Mouse (Mus musculus) monocyte, adult 59 days (primary cell): Measurements from ENCODE around the gene Tekt5. TPM values are rescaled to one million over a fixed set of nuclear protein-coding genes. Genes with fewer than 3 reads are reported as not detected.

ENCODE experiments used
- total RNA-seq, 2 experiments: library from RNA; stranded (reverse); gene quantifications; one replicate each; pipeline ENCODE4 v1.2.4; 2023

Gene Tekt5
- not detected for total RNA-seq

DNA sequence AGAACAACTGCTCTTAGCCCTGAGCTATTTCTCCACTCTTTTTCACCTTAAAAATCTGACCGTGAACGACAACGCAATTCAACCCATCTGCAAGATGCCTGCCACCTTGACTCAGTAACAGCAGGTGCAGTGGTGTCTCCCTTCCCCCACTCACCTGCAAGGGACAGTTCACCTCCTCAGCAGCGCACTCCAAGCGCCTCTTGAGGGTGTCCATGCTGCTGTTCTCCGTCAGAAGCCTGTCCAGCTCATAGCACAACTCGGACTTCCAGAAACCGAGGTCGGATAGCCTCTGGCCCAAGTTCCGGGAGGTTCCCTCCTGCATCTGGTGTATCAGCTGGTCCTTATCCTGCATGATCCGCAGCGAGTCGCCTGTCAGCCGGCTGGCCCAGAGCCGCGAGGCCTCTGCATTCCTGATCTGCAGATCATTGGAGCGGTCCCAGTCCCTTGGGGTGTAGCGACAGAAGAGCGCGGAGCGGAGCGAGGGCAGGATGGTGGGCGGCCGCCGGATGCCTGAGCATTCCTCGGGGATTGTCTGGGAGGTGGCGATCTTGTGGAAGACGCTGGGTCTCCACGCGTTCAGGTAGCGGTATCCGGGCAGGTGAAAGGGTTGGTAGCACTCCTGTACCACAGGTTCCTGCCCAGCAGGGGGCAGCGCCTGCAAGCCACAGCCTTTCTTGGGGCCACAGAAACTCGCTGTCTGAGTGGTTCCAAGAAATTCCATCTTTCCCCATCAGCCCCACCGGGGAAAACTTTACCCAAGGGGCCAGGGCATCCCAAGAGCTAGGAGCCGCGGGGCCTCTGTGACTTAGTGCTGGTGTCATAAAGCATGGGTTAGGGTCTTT lies at the start of gene Tekt5:
Gene Tekt5 (minus strand): TSS at position 792 of the 842 bp plus-strand sequence.

DNA sequence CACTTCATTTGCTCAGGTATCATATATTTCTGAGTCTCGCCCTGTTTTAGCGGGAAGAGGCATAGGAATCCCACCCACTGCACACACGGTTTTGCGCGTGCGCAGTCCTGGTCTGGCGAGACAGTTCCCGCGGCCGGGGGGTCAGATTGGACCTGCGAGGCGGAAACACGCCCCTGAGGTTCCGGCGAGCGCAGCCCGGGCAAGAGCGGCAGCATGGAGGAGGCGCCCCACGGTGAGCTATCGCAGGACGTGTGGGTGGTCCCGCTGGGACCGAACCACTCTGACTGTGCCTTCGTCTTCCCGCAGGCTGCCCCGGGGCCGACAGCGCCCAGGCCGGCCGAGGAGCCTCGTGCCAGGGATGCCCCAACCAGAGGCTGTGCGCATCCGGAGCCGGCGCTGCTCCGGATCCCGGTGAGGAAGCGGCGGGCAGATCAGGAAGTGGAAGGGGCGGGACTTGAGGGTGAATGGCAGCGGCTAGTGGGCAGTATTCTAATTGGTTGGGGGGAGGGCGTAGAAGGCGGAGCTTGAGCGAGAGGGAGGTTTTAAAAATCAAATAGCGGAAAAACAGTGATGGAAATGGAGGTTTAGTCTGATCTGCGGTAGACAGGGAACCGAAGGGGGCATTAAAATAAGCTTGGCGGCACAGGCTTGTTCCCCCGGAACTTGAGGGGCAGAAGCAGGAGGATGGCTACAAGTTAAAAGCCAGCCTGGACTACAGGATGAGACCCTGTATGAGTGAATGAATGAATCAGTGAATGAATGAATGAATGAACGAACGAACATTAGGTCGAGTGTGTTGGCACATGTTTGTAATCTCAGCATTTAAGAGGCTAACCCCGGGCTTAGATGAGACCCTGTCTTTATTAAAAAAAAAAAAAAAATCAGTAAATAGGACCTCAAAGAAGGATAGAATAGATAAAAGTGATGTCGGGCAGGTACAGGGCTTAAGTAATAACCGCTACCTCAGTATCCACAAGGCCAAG lies 16.8 kb upstream of the Tekt5 start, which contains the start of gene Nubp1:
Gene Nubp1 (plus strand): TSS at position 185 of the 983 bp plus-strand sequence.

DNA sequence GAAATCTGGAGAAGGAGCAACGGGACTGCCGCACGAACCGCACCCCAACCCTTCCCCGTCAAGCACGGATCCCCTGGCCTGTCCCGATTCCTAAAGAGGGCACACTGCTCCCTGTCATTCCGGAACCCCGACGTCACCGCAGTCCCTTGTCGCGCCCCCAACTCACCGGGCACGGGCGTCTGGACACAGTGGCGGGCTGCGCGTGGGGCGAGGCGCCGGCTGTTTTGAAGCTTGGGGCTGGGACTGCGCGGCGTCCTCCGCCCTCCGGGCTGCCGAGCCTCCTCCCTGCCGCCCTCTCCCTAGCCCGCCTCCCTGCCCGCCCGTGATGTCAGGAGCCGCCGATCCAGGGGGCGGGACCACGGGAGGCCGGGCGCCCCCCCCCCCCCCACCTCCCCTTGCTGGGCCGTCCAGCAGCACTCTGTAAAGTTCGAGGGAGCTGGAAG lies 81.6 kb downstream of the Tekt5 start, which contains the start of gene Emp2:
Gene Emp2 (minus strand): TSS at position 323 of the 443 bp plus-strand sequence.

Other genes with a start within 250 kb of the Tekt5 start
- not detected for gene Rpl39l, start 225.3 kb downstream of the Tekt5 start, total RNA-seq
- under 1 TPM in 1 of 2 experiments, not detected in 1; 0.47 TPM for gene Atf7ip2, start 202.8 kb downstream of the Tekt5 start, total RNA-seq
- under 1 TPM in 1 of 2 experiments, not detected in 1; 0.24 TPM for gene Emp2, start 81.5 kb downstream of the Tekt5 start, total RNA-seq
- gene Nubp1, start 16.5 kb upstream of the Tekt5 start, total RNA-seq = 10 to 100 TPM; 39.1 to 41.8 TPM
- not detected for gene Tvp23a, start 51.9 kb upstream of the Tekt5 start, total RNA-seq
- gene Ciita, start 84.6 kb upstream of the Tekt5 start, total RNA-seq = 100 to 1,000 TPM; 101 to 124 TPM
- 10 to 100 TPM; 11.2 to 13.1 TPM for gene Dexi, start 147.6 kb upstream of the Tekt5 start, total RNA-seq
- gene Clec16a, start 149.8 kb upstream of the Tekt5 start, total RNA-seq = 10 to 100 TPM; 36.7 to 39.7 TPM